Comparison of ENCODE assay signal across 8 mouse cellular contexts in genomic region chr9:62122508-62123215, GRCm38 (mm10). TPM values are rescaled to one million over a fixed set of nuclear protein-coding genes. Genes with fewer than 3 reads are reported as not detected.
DNase-seq lines count a peak whose midpoint lies in the region; ATAC-seq and TF ChIP-seq lines count a peak whose summit lies in the region.

Gene Glce (minus strand): TSS chr9:62122655.

- DNase-seq in brain, embryonic 14.5 days (ENCODE audit: low read depth): peak; percentile 99
- peak; percentile 99 for DNase-seq in liver, adult 2 months (ENCODE audit: extremely low read depth, low read depth, low spot score)
- peak; percentile 99 for DNase-seq in splenic B cell, adult 2 months (ENCODE audit: low read depth, low spot score)

- H3ac ChIP-seq in C2C12 (ENCODE audit: control insufficient read depth, insufficient read length, low read depth) (peak within 1 kb of the TSS; percentile 78), myocyte (ENCODE audit: control insufficient read depth, insufficient read length) (peak within 1 kb of the TSS; percentile 95)

- peaks cover 46% of the 10 kb centered on the region for H3K79me2 ChIP-seq in C2C12 (ENCODE audit: control insufficient read depth, insufficient read depth)
- H3K79me2 ChIP-seq in liver, adult 2 months (ENCODE audit: control insufficient read depth, insufficient read depth, low read length): peaks cover 3% of the 10 kb centered on the region; the same call in 1 of the 2 replicates
- peaks cover 39% of the 10 kb centered on the region for H3K79me2 ChIP-seq in myocyte (ENCODE audit: control insufficient read depth, insufficient read depth)

- peaks cover 18% of the 10 kb centered on the region for H3K79me3 ChIP-seq in C2C12 (ENCODE audit: low read depth)

- H3K9me3 ChIP-seq in erythroblast, embryonic 14.5 days (ENCODE audit: control insufficient read depth, low read length): no peaks in the 10 kb centered on the region
- H3K9me3 ChIP-seq in heart, embryonic 11.5 days (replicated peaks; ENCODE audit: control insufficient read depth, low read length): no peaks in the 10 kb centered on the region
- H3K9me3 ChIP-seq in kidney, embryonic 16.5 days (ENCODE audit: low read length): no peaks in the 10 kb centered on the region

- H3K4me3 ChIP-seq in C2C12 (ENCODE audit: insufficient read depth, poor library complexity, severe bottlenecking) (peak within 1 kb of the TSS; percentile 74), myocyte (peak within 1 kb of the TSS; percentile 83)
- H3K4me3 ChIP-seq in erythroblast, embryonic 14.5 days (replicated peaks): peak within 1 kb of the TSS; percentile 82
- peak within 1 kb of the TSS; percentile 84 for H3K4me3 ChIP-seq in heart, embryonic 11.5 days (ENCODE audit: low read depth, low read length)
- peak within 1 kb of the TSS; percentile 88 for H3K4me3 ChIP-seq in kidney, embryonic 16.5 days (ENCODE audit: low read length)
- peak within 1 kb of the TSS; percentile 72 for H3K4me3 ChIP-seq in liver, adult 2 months (ENCODE audit: insufficient read depth, low read depth, low read length)

- ATAC-seq in heart, embryonic 11.5 days (replicated peaks; ENCODE audit: insufficient number of reproducible peaks, low FRiP score, low TSS enrichment): peak; percentile 98
- ATAC-seq in kidney, embryonic 16.5 days (ENCODE audit: low FRiP score, low TSS enrichment): peak; percentile 99

- H3K4me2 ChIP-seq in heart, embryonic 11.5 days: peak within 1 kb of the TSS; percentile 95
- H3K4me2 ChIP-seq in kidney, embryonic 16.5 days (replicated peaks; ENCODE audit: low read depth, low read length): peak within 1 kb of the TSS; percentile 97
- peak within 1 kb of the TSS; percentile 81 for H3K4me2 ChIP-seq in myocyte (ENCODE audit: low read depth)

- H3K27ac ChIP-seq in heart, embryonic 11.5 days (ENCODE audit: low read depth, low read length): peak within 1 kb of the TSS; percentile 88
- peak within 1 kb of the TSS; percentile 93 for H3K27ac ChIP-seq in kidney, embryonic 16.5 days (ENCODE audit: low read length)
- peak within 1 kb of the TSS; percentile 67 for H3K27ac ChIP-seq in liver, adult 2 months (replicated peaks; ENCODE audit: insufficient read depth, low read depth, low read length)

- H3K4me1 ChIP-seq in erythroblast, embryonic 14.5 days (ENCODE audit: control insufficient read depth): peaks cover 27% of the 10 kb centered on the region
- H3K4me1 ChIP-seq in heart, embryonic 11.5 days (ENCODE audit: control insufficient read depth, insufficient read depth, low read length): no peaks in the 10 kb centered on the region
- H3K4me1 ChIP-seq in kidney, embryonic 16.5 days (ENCODE audit: insufficient read depth, low read length): peaks cover 12% of the 10 kb centered on the region
- peaks cover 4% of the 10 kb centered on the region; the same call in 1 of the 2 replicates for H3K4me1 ChIP-seq in liver, adult 2 months (ENCODE audit: control insufficient read depth, insufficient read depth, low read length)

- H3K36me3 ChIP-seq in C2C12 (ENCODE audit: control insufficient read depth, insufficient read depth) (no peaks in the 10 kb centered on the region), myocyte (ENCODE audit: control insufficient read depth, insufficient read depth) (no peaks in the 10 kb centered on the region)
- H3K36me3 ChIP-seq in erythroblast, embryonic 14.5 days (ENCODE audit: control insufficient read depth): no peaks in the 10 kb centered on the region
- no peaks in the 10 kb centered on the region for H3K36me3 ChIP-seq in heart, embryonic 11.5 days (ENCODE audit: control insufficient read depth, insufficient read depth, low read length)
- no peaks in the 10 kb centered on the region for H3K36me3 ChIP-seq in kidney, embryonic 16.5 days (ENCODE audit: insufficient read depth, low read length)
- H3K36me3 ChIP-seq in liver, adult 2 months (ENCODE audit: control insufficient read depth, insufficient read depth, low read length): no peaks in the 10 kb centered on the region
- no peaks in the 10 kb centered on the region for H3K36me3 ChIP-seq in splenic B cell, adult 2 months (ENCODE audit: control insufficient read depth, insufficient read depth, low read length, poor library complexity, severe bottlenecking)

- peak; percentile 100 for TF ChIP-seq POLR2A in brain, embryonic 14.5 days (IDR thresholded peaks at IDR 0.05; ENCODE audit: borderline replicate concordance, extremely low read depth, insufficient read depth, insufficient read length, poor library complexity, severe bottlenecking)
- peak; percentile 96 for TF ChIP-seq POLR2A in liver, adult 2 months (IDR thresholded peaks at IDR 0.05; ENCODE audit: extremely low read depth, insufficient read depth, low read length)
- peak; percentile 98 for TF ChIP-seq POLR2A in myocyte (IDR thresholded peaks at IDR 0.05; ENCODE audit: insufficient read length, low read depth)

- WGBS in heart, embryonic 11.5 days (ENCODE audit: insufficient replicate concordance): under 1% methylated on average over 51 of the region's 51 CpGs
- WGBS in kidney, embryonic 16.5 days: under 1% methylated on average over 51 of the region's 51 CpGs
- WGBS in liver, adult 2 months: under 1% methylated on average over 51 of the region's 51 CpGs

- peak within 1 kb of the TSS; percentile 95 for H3K9ac ChIP-seq in heart, embryonic 11.5 days (ENCODE audit: low read depth, low read length)
- H3K9ac ChIP-seq in kidney, embryonic 16.5 days (replicated peaks; ENCODE audit: low read length): peak within 1 kb of the TSS; percentile 96
- peak within 1 kb of the TSS; percentile 90 for H3K9ac ChIP-seq in liver, adult 2 months (ENCODE audit: low read depth, low read length)

- TF ChIP-seq CTCF in C2C12 (IDR thresholded peaks at IDR 0.05; ENCODE audit: control insufficient read depth, insufficient read depth, insufficient read length): no peak
- no peak for TF ChIP-seq CTCF in brain, embryonic 14.5 days (IDR thresholded peaks at IDR 0.05; ENCODE audit: borderline replicate concordance, extremely low read depth, insufficient read depth, insufficient read length)
- TF ChIP-seq CTCF in liver, adult 2 months (IDR thresholded peaks at IDR 0.05; ENCODE audit: low read depth, low read length): no peak

- H3K27me3 ChIP-seq in C2C12 (ENCODE audit: control insufficient read depth, insufficient read depth, insufficient read length) (no peaks in the 10 kb centered on the region), myocyte (ENCODE audit: control insufficient read depth, insufficient read depth, insufficient read length) (no peaks in the 10 kb centered on the region)
- peaks cover 27% of the 10 kb centered on the region for H3K27me3 ChIP-seq in erythroblast, embryonic 14.5 days (ENCODE audit: control insufficient read depth)
- H3K27me3 ChIP-seq in heart, embryonic 11.5 days (ENCODE audit: control insufficient read depth, insufficient read depth, low read length): 0 out of 2 replicates have a peak, but pooled peaks cover 2% of the 10 kb centered on the region
- H3K27me3 ChIP-seq in kidney, embryonic 16.5 days (ENCODE audit: insufficient read depth, low read length): no peaks in the 10 kb centered on the region
- H3K27me3 ChIP-seq in liver, adult 2 months (ENCODE audit: control insufficient read depth, insufficient read depth, low read length): no peaks in the 10 kb centered on the region
- no peaks in the 10 kb centered on the region for H3K27me3 ChIP-seq in splenic B cell, adult 2 months (ENCODE audit: control insufficient read depth, insufficient read depth, low read length, poor library complexity, severe bottlenecking)

TF ChIP-seq in C2C12, 6 proteins besides CTCF, POLR2A, EP300 and RAD21:
- no peak for TF ChIP-seq USF1 (IDR thresholded peaks at IDR 0.05; ENCODE audit: low read depth)
- no peak for TF ChIP-seq MYOG (IDR thresholded peaks at IDR 0.05; ENCODE audit: control insufficient read depth, extremely low read depth, insufficient read length)
- no peak for TF ChIP-seq MYOD1 (IDR thresholded peaks at IDR 0.05; ENCODE audit: control insufficient read depth, insufficient read length, low read depth)
- no peak for TF ChIP-seq CEBPB (IDR thresholded peaks at IDR 0.05; ENCODE audit: low read depth)
- TF ChIP-seq MAX (IDR thresholded peaks at IDR 0.05): no peak
- TF ChIP-seq FOSL1 (IDR thresholded peaks at IDR 0.05; ENCODE audit: insufficient read depth, low read length, poor library complexity, severe bottlenecking): no peak

TF ChIP-seq in myocyte, 11 proteins besides CTCF, POLR2A, EP300 and RAD21:
- TF ChIP-seq E2F4 (IDR thresholded peaks at IDR 0.05; ENCODE audit: insufficient read depth): no peak
- TF ChIP-seq TCF3 (IDR thresholded peaks at IDR 0.05; ENCODE audit: insufficient read length, low read depth): no peak
- no peak for TF ChIP-seq REST (IDR thresholded peaks at IDR 0.05; ENCODE audit: insufficient read depth, insufficient read length)
- no peak for TF ChIP-seq MAX (IDR thresholded peaks at IDR 0.05; ENCODE audit: low read depth)
- peak; percentile 75 for TF ChIP-seq SRF (IDR thresholded peaks at IDR 0.05; ENCODE audit: control insufficient read depth, insufficient read length, low read depth)
- peak in 1 of 3 experiments; percentile 12 for TF ChIP-seq MYOG (IDR thresholded peaks at IDR 0.05; ENCODE audit: control insufficient read depth in 1 of 3, insufficient read depth in 1 of 3, insufficient read length in 2 of 3, low read depth in 2 of 3)
- no peak for TF ChIP-seq TCF12 (IDR thresholded peaks at IDR 0.05; ENCODE audit: insufficient read depth, poor library complexity, severe bottlenecking)
- TF ChIP-seq POLR2AphosphoS2 (IDR thresholded peaks at IDR 0.05; ENCODE audit: insufficient read length, low read depth): peak; percentile 98
- TF ChIP-seq CEBPB (IDR thresholded peaks at IDR 0.05; ENCODE audit: insufficient read depth, poor library complexity, severe bottlenecking): no peak
- no peak for TF ChIP-seq MYOD1 (IDR thresholded peaks at IDR 0.05; ENCODE audit: control insufficient read depth in 1 of 3, insufficient read length in 2 of 3, low read depth in 2 of 3)

RNA-seq across cellular contexts. Expression of gene Glce, which starts in this region (rescaled TPM):
- polyA plus RNA-seq in C2C12 (2012; fragmentation: generic; extraction: Trizol): 10.1 TPM
- polyA plus RNA-seq in brain, embryonic 14.5 days (2012; rRNA removed): 10.1 and 13.2 TPM in 2 replicates
- polyA plus RNA-seq in erythroblast, embryonic 14.5 days (2012): 0.01 TPM in 1 of 2 replicates, not detected in the other
- 10.7 and 15.4 TPM in 2 replicates for polyA plus RNA-seq in heart, embryonic 11.5 days (2014; fragmentation: Nextera tagmentation; extraction: Ambion mirVana)
- 20.6 and 21.7 TPM in 2 replicates for polyA plus RNA-seq in kidney, embryonic 16.5 days (2015; fragmentation: Nextera tagmentation; extraction: Ambion mirVana)
- 18.3 and 24.3 TPM in 2 replicates for total RNA-seq in liver, adult 2 months (2014; rRNA removed)
- polyA plus RNA-seq in liver, adult 2 months (2012; rRNA removed): 3.0 and 4.6 TPM in 2 replicates
- polyA plus RNA-seq in myocyte (2012; fragmentation: generic; extraction: Trizol): 32.0 TPM

Comparison
In these comparisons a context has a peak if more than half of its experiments do, and no peak if none do; other contexts are left out.
1. Peak in every context shown above with its lines: DNase-seq, ATAC-seq, H3K4me3 ChIP-seq and H3K27ac ChIP-seq.